Mouse (Mus musculus) heart, embryonic 13.5 days (tissue): Measurements from ENCODE around the gene Klrb1b. TPM values are rescaled to one million over a fixed set of nuclear protein-coding genes. Genes with fewer than 3 reads are reported as not detected.

Source experiments
- ATAC-seq: fragments of 200-750 bp; cut with Nextera tagmentation; 2 replicates; pipeline ENCODE4 v1.8.0; 2017; ENCODE audit warnings: moderate TSS enrichment; ENCODE audit not compliant: insufficient number of reproducible peaks, low FRiP score, low TSS enrichment; ENCODE audit errors: extremely low read depth
- H3K27ac ChIP-seq: fragments of 300-500 bp; sonication (generic); replicated peaks from 2 replicates; pipeline ENCODE4 v1.5.1; 2015; ENCODE audit warnings: moderate library complexity, mild to moderate bottlenecking, inconsistent platforms
- H3K27me3 ChIP-seq: fragments of 300-500 bp; sonication (generic); replicated peaks from 2 replicates; pipeline ENCODE4 v1.6.1; 2015; ENCODE audit warnings: mild to moderate bottlenecking, inconsistent platforms
- H3K36me3 ChIP-seq: fragments of 300-500 bp; sonication (generic); 2 replicates; pipeline ENCODE4 v1.6.1; 2015; ENCODE audit warnings: mild to moderate bottlenecking, inconsistent platforms
- H3K4me1 ChIP-seq: fragments of 300-500 bp; sonication (generic); 2 replicates; pipeline ENCODE4 v1.6.1; 2015; ENCODE audit warnings: inconsistent platforms
- H3K4me2 ChIP-seq: fragments of 300-500 bp; sonication (generic); 2 replicates; pipeline ENCODE4 v1.6.1; 2015; ENCODE audit warnings: inconsistent platforms, mild to moderate bottlenecking, moderate library complexity
- H3K4me3 ChIP-seq: fragments of 300-500 bp; sonication (generic); 2 replicates; pipeline ENCODE4 v1.5.1; 2015; ENCODE audit warnings: moderate library complexity, mild to moderate bottlenecking, inconsistent platforms
- H3K9ac ChIP-seq: fragments of 300-500 bp; sonication (generic); 2 replicates; pipeline ENCODE4 v1.6.1; 2015; ENCODE audit warnings: inconsistent platforms, mild to moderate bottlenecking, moderate library complexity
- H3K9me3 ChIP-seq: fragments of 300-500 bp; sonication (generic); 2 replicates; pipeline ENCODE4 v1.6.1; 2016; ENCODE audit warnings: inconsistent platforms
- whole genome bisulfite sequencing: fragments of 180-500 bp; shearing (Covaris S2); methylation state at CpG from one replicate; pipeline ENCODE4 v1.1.7; 2015; ENCODE audit warnings: mixed read lengths; 5-methylcytosine and 5-hydroxymethylcytosine counted together
- polyA plus RNA-seq: library from polyadenylated mRNA; unstranded; fragments of >200 nt; fragmentation: Nextera tagmentation; extraction: Ambion mirVana; gene quantifications from 2 replicates; pipeline ENCODE4 v1.2.1, GENCODE M21; 2015

Gene Klrb1b
- not detected in 2 replicates for polyA plus RNA-seq

GRCm38 (mm10) chr6:128826132-128826531 is at the start of gene Klrb1b, which contains the start of gene Gm44511:
TSS of gene Klrb1b (minus strand) at chr6:128826331.
TSS of gene Gm44511 (minus strand) at chr6:128826315.
- WGBS = 76% methylated on average over 6 of the region's 6 CpGs
- no peaks in the 10 kb centered on the region for H3K36me3 ChIP-seq
- no peaks in the 10 kb centered on the region for H3K4me1 ChIP-seq
- no peaks in the 10 kb centered on the region for H3K9me3 ChIP-seq
- no peak for ATAC-seq
- H3K27ac ChIP-seq = no peak within 1 kb of the TSS
- no peak within 1 kb of the TSS for H3K4me2 ChIP-seq
- no peaks in the 10 kb centered on the region for H3K27me3 ChIP-seq
- no peak within 1 kb of the TSS for H3K9ac ChIP-seq
- H3K4me3 ChIP-seq = no peak within 1 kb of the TSS

GRCm38 (mm10) chr6:128871910-128872610 is 45.9 kb upstream of the Klrb1b start:
- Histone ChIP-seq H3K36me3 (no peaks in the 10 kb centered on the region), H3K4me2 (no peak overlapping the region), H3K27ac (no peak overlapping the region), H3K9me3 (0 out of 2 replicates have a peak, but pooled peaks cover 4% of the 10 kb centered on the region), H3K4me1 (0 out of 2 replicates have a peak, but pooled peaks cover 4% of the 10 kb centered on the region), H3K4me3 (no peak overlapping the region), H3K9ac (no peak overlapping the region), H3K27me3 (no peaks in the 10 kb centered on the region)
- WGBS = 74% methylated on average over 1 of the region's 1 CpGs
- ATAC-seq = no peak

- Histone ChIP-seq H3K36me3 (no peaks in the 10 kb centered on the region), H3K9ac (no peak overlapping the region), H3K4me2 (no peak overlapping the region), H3K4me1 (0 out of 2 replicates have a peak, but pooled peaks cover 4% of the 10 kb centered on the region), H3K9me3 (no peaks in the 10 kb centered on the region), H3K27ac (no peak overlapping the region), H3K4me3 (no peak overlapping the region), H3K27me3 (no peaks in the 10 kb centered on the region)
- ATAC-seq = no peak
- WGBS = 20% methylated on average over 3 of the region's 3 CpGs
Measured at GRCm38 (mm10) chr6:128868861-128869260, 42.7 kb upstream of the Klrb1b start.

- H3K27me3 ChIP-seq = no peaks in the 10 kb centered on the region; the same call in 1 of the 2 replicates
- WGBS = 66% methylated on average over 2 of the region's 2 CpGs
- no peaks in the 10 kb centered on the region for H3K36me3 ChIP-seq
- ATAC-seq = no peak
- H3K4me3 ChIP-seq = no peak overlapping the region
- H3K4me1 ChIP-seq = peaks cover 4% of the 10 kb centered on the region; the same call in 1 of the 2 replicates
- H3K9ac ChIP-seq = no peak overlapping the region
- no peaks in the 10 kb centered on the region for H3K9me3 ChIP-seq
- H3K4me2 ChIP-seq = no peak overlapping the region
- H3K27ac ChIP-seq = no peak overlapping the region
Measured at GRCm38 (mm10) chr6:128857976-128858375, 31.8 kb upstream of the Klrb1b start.

GRCm38 (mm10) chr6:128856250-128856649 is 30.1 kb upstream of the Klrb1b start:
- Histone ChIP-seq H3K27me3 (no peaks in the 10 kb centered on the region; the same call in 1 of the 2 replicates), H3K4me2 (no peak overlapping the region), H3K4me3 (no peak overlapping the region), H3K9me3 (no peaks in the 10 kb centered on the region), H3K9ac (no peak overlapping the region), H3K36me3 (no peaks in the 10 kb centered on the region), H3K27ac (0 out of 2 replicates have a peak overlapping the region, but pooled peaks have one; percentile 16), H3K4me1 (peaks cover 8% of the 10 kb centered on the region)
- WGBS = 44% methylated on average over 5 of the region's 5 CpGs
- ATAC-seq = no peak

- Histone ChIP-seq H3K9ac (no peak overlapping the region), H3K27me3 (no peaks in the 10 kb centered on the region; the same call in 1 of the 2 replicates), H3K4me1 (peaks cover 13% of the 10 kb centered on the region), H3K27ac (no peak overlapping the region), H3K4me3 (no peak overlapping the region), H3K36me3 (no peaks in the 10 kb centered on the region), H3K4me2 (no peak overlapping the region), H3K9me3 (no peaks in the 10 kb centered on the region)
- WGBS = 73% methylated on average over 1 of the region's 1 CpGs
- ATAC-seq = no peak
Measured at GRCm38 (mm10) chr6:128855477-128855876, 29.3 kb upstream of the Klrb1b start.

GRCm38 (mm10) chr6:128854895-128855294 is 28.8 kb upstream of the Klrb1b start:
- no peaks in the 10 kb centered on the region for H3K9me3 ChIP-seq
- H3K4me2 ChIP-seq = no peak overlapping the region
- H3K36me3 ChIP-seq = no peaks in the 10 kb centered on the region
- H3K27ac ChIP-seq = no peak overlapping the region
- ATAC-seq = no peak
- no peak overlapping the region for H3K4me3 ChIP-seq
- WGBS = 89% methylated on average over 3 of the region's 3 CpGs
- no peak overlapping the region for H3K9ac ChIP-seq
- H3K4me1 ChIP-seq = peaks cover 17% of the 10 kb centered on the region
- H3K27me3 ChIP-seq = no peaks in the 10 kb centered on the region; the same call in 1 of the 2 replicates

- Histone ChIP-seq H3K4me3 (no peak overlapping the region), H3K4me2 (peak overlapping the region; percentile 2; the same call in 1 of the 2 replicates), H3K27me3 (no peaks in the 10 kb centered on the region; the same call in 1 of the 2 replicates), H3K27ac (no peak overlapping the region), H3K9me3 (no peaks in the 10 kb centered on the region), H3K9ac (peak overlapping the region; percentile 17; the same call in 1 of the 2 replicates), H3K36me3 (no peaks in the 10 kb centered on the region), H3K4me1 (peaks cover 17% of the 10 kb centered on the region)
- 40% methylated on average over 12 of the region's 12 CpGs for WGBS
- ATAC-seq = no peak
Measured at GRCm38 (mm10) chr6:128854024-128854820, 28.1 kb upstream of the Klrb1b start.

GRCm38 (mm10) chr6:128852766-128853165 is 26.6 kb upstream of the Klrb1b start:
- Histone ChIP-seq H3K36me3 (no peaks in the 10 kb centered on the region), H3K9me3 (no peaks in the 10 kb centered on the region), H3K4me2 (no peak overlapping the region), H3K27ac (no peak overlapping the region), H3K27me3 (no peaks in the 10 kb centered on the region; the same call in 1 of the 2 replicates), H3K4me3 (no peak overlapping the region), H3K4me1 (peaks cover 17% of the 10 kb centered on the region), H3K9ac (0 out of 2 replicates have a peak overlapping the region, but pooled peaks have one; percentile 3)
- ATAC-seq = no peak
- 58% methylated on average over 3 of the region's 3 CpGs for WGBS

GRCm38 (mm10) chr6:128851151-128851550 is 25.0 kb upstream of the Klrb1b start:
- whole genome bisulfite sequencing = 80% methylated on average over 2 of the region's 2 CpGs
- H3K27ac ChIP-seq = peak overlapping the region; percentile 34

GRCm38 (mm10) chr6:128850671-128851070 is 24.5 kb upstream of the Klrb1b start:
- Histone ChIP-seq H3K27ac (peak overlapping the region; percentile 34), H3K27me3 (no peaks in the 10 kb centered on the region; the same call in 1 of the 2 replicates), H3K36me3 (no peaks in the 10 kb centered on the region), H3K4me2 (no peak overlapping the region), H3K4me3 (no peak overlapping the region), H3K9me3 (no peaks in the 10 kb centered on the region), H3K9ac (no peak overlapping the region), H3K4me1 (peaks cover 14% of the 10 kb centered on the region)
- WGBS = 14% methylated on average over 2 of the region's 2 CpGs
- no peak for ATAC-seq

More at GRCm38 (mm10) chr6:128851151-128851550, 25.0 kb upstream of the Klrb1b start:
- no peaks in the 10 kb centered on the region for H3K36me3 ChIP-seq
- no peak overlapping the region for H3K9ac ChIP-seq
- no peak for ATAC-seq
- H3K4me2 ChIP-seq = no peak overlapping the region
- H3K4me3 ChIP-seq = no peak overlapping the region
- H3K27me3 ChIP-seq = no peaks in the 10 kb centered on the region; the same call in 1 of the 2 replicates
- H3K9me3 ChIP-seq = no peaks in the 10 kb centered on the region
- H3K4me1 ChIP-seq = peaks cover 15% of the 10 kb centered on the region
